Mouse (Mus musculus) lung, postnatal 36 days (tissue): ENCODE data around the gene Nol4l.

Experiments
- DNase-seq: peaks from one replicate; pipeline ENCODE4 v3.0.0; 2022; ENCODE audit warnings: mixed read lengths

The Nol4l gene

GRCm38 (mm10) chr2:153481108-153481860 is 48.5 kb downstream of the Nol4l start:
- DNase-seq = no peak

GRCm38 (mm10) chr2:153479486-153479885 is 50.3 kb downstream of the Nol4l start:
- no peak for DNase-seq

- DNase-seq = peak; percentile 75
Observed at GRCm38 (mm10) chr2:153478583-153478982, 51.2 kb downstream of the Nol4l start.

GRCm38 (mm10) chr2:153475114-153476112 is 54.4 kb downstream of the Nol4l start:
- peak; percentile 14 for DNase-seq

GRCm38 (mm10) chr2:153470983-153471382 is 58.8 kb downstream of the Nol4l start:
- no peak for DNase-seq

- DNase-seq = no peak
Observed at GRCm38 (mm10) chr2:153469764-153470163, 60.0 kb downstream of the Nol4l start.

- no peak for DNase-seq
Observed at GRCm38 (mm10) chr2:153469317-153469716, 60.5 kb downstream of the Nol4l start.

GRCm38 (mm10) chr2:153467372-153467771 is 62.4 kb downstream of the Nol4l start:
- peak; percentile 46 for DNase-seq

- no peak for DNase-seq
Observed at GRCm38 (mm10) chr2:153463257-153463656, 66.5 kb downstream of the Nol4l start.

GRCm38 (mm10) chr2:153458022-153458441 is 71.7 kb downstream of the Nol4l start:
- no peak for DNase-seq

GRCm38 (mm10) chr2:153457467-153457866 is 72.3 kb downstream of the Nol4l start:
- no peak for DNase-seq

- no peak for DNase-seq
Observed at GRCm38 (mm10) chr2:153454841-153455506, 74.8 kb downstream of the Nol4l start.

- DNase-seq = no peak
Observed at GRCm38 (mm10) chr2:153453961-153454759, 75.6 kb downstream of the Nol4l start.

- no peak for DNase-seq
Observed at GRCm38 (mm10) chr2:153448519-153448918, 81.3 kb downstream of the Nol4l start.

GRCm38 (mm10) chr2:153447719-153448118 is 82.1 kb downstream of the Nol4l start:
- DNase-seq = peak; percentile 30

- no peak for DNase-seq
Observed at GRCm38 (mm10) chr2:153446476-153446875, 83.3 kb downstream of the Nol4l start.

- DNase-seq = peak; percentile 86
Observed at GRCm38 (mm10) chr2:153446017-153446408, 83.8 kb downstream of the Nol4l start.

- peak; percentile 32 for DNase-seq
Observed at GRCm38 (mm10) chr2:153445137-153446016, 84.4 kb downstream of the Nol4l start.

GRCm38 (mm10) chr2:153444254-153445136 is 85.3 kb downstream of the Nol4l start:
- DNase-seq = peak; percentile 69
